Mouse (Mus musculus) ovary, postnatal 14 days (tissue): ENCODE measurements around the gene Vmn1r221.
"Not testable (repeated sequence)": the region's sequence is repeated elsewhere in the genome, so short reads cannot be mapped to it uniquely, and the experiment has no call there.

Experiments used
- DNase-seq: peaks from one replicate; pipeline ENCODE4 v3.0.0; 2022; ENCODE audit warnings: low spot score

Vmn1r221 gene

DNA sequence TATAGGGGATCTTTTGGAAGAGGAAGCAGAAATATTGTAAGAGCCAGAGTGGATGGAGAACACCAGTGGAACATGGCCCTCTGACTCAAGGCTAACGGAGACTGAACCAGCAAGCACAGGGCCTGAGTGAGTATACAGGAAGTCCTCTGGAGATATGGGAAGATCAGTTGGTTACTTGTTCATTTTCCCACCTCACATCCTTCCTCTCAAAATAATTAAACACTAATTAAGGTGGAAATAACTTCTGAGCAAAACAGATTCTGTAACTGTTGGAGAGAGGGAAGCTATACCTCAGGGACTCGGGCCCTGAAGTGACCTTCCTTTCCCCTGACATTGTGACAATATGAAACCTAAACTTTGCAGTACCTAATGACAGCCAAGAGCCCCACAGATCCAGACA is at the start of gene Vmn1r221:
Gene Vmn1r221, plus strand, starts transcription at position 301 of the 400 bp plus-strand sequence.
- DNase-seq: not testable (repeated sequence)

DNA sequence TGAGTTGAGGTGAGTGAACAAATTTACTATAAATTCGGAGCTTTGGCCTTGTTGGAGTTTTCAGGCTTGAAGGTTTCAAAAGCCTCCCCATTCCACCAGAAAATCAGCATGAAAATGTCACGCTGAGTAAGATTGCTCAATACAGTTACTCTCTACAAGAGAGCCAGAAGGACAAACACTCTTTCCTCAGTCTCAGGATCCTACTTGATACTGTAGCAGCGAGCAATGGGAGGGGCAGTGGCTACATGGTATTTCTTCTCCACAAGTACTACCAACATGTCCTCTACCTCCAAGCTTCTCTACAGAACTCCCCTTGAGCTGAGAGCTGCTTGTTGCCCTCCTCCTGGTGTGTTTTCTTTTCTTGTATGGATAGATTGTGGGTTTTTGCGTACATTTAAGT is 47.5 kb upstream of the Vmn1r221 start:
- not testable (repeated sequence) for DNase-seq

DNA sequence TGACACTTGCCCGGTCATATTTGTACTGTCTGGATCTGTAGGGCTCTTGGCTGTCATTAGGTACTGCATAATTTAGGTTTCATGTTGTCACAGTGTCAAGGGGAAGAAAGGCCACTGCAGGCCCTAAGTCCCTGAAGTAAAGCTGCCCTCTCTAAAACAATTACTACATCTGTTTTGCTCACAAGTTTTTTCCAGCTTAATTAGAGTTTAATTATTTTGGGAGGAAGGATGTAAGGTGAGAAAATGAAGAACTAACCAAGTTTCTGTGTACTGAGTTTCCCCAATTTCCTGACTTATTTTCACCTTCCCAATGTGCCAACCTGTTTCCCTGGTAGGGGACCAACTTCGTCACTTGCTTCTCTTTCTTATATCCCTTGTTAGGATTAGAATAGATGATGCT is 26.1 kb upstream of the Vmn1r221 start, which contains the start of gene Vmn1r220:
Gene Vmn1r220, minus strand, starts transcription at position 101 of the 400 bp plus-strand sequence.
- no peak for DNase-seq

DNA sequence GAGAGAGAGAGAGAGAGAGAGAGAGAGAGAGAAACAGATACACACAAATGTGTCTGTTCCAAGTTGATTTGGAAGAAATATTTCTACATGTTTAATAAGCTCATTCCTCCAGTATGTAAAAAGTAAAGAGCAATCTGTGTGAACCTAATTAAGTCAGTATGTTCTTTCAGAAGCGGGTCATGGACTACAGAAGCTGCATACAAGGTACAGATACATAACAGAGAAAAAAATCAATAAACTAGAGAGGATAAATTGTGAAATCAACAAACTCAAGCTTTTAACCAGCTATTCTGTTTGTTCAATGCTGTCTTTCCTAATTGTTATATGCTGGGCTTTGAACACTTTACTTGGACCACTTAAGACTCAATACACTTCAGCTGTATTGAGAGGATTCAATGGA is 10.0 kb upstream of the Vmn1r221 start:
- DNase-seq: not testable (repeated sequence)

DNA sequence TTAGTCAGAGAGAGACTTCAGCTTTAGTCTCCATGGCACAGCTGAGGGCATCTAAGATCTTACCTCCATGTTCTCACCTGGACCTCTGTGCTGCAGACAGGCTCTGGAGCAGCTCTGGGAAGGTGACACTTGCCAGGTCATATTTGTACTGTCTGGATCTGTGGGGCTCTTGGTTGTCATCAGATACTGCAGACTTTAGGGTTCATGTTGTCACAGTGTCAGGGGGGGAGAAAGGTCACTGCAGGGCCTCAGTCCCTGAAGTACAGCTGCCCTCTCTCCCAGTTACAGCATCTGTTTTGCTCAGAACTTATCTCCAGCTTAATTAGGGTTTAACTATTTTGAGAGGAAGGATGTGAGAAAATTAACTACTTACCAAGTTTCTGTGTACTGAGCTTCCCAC is 21.9 kb downstream of the Vmn1r221 start, which contains the start of gene Vmn1r222:
Gene Vmn1r222, minus strand, starts transcription at position 101 of the 400 bp plus-strand sequence.
- DNase-seq: not testable (repeated sequence)

DNA sequence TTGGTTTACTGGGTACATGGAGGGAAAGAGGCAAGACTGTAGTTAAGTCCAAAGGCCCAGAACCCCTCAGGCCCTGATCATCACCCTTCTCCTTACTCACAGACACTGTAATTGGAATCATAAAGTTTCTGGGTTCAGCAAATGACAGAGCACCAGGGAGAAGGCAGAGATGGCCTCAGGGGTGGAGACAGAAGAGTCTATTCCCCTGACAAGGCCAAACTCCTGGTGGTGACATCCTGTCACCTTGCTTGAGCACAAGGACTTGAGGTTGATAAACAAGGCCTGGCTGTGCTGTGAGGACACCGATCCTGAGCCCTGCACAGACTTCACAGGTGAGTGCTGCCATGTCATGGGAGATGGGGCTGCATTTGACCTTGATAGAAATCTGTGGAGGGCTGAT is 32.9 kb downstream of the Vmn1r221 start, which contains the start of gene Vmn1r223:
Gene Vmn1r223, plus strand, starts transcription at position 301 of the 400 bp plus-strand sequence.
- not testable (repeated sequence) for DNase-seq

DNA sequence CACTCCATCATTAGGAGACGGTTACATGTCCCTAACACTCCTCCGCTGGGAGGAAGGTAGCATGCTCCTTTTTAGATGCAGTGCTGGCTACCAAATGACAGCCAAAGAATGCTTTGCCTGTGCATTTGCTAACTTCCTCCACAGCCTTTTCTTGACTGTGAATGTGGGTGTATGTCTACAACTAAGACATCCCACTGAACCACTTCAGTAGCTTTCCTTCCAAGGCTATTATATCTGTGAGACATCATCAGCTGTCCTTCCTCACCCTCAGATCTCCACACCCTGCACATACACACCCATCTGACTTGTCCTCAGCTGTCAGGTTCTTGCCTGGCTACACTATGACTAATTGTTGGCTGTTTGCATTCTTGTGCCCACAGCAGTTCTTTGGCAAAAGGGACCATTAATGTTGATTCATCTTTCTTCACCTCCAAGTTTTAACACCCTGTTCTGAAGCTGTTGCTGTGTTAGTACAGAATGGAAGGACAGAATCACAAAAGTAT is 44.7 kb downstream of the Vmn1r221 start:
- no peak for DNase-seq

DNA sequence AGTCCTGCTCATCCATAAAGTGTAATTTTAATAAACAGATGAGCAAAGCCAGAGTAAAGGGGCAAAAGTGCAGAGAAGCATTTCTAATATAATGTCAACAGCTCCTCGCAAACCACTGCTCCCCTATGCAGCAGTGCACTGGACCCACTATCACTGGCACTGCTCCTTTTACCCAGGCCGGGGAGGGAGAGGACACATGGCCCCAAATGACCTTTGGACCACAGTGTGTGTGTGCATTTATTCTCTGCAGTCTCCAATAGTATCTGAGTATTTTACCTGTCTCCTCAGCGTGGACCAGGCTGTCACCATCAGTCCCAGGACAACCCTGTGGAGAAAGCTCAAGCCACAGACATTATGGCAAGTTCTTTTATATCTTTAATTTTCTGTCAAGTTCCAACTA is 54.7 kb downstream of the Vmn1r221 start:
- not testable (repeated sequence) for DNase-seq

DNA sequence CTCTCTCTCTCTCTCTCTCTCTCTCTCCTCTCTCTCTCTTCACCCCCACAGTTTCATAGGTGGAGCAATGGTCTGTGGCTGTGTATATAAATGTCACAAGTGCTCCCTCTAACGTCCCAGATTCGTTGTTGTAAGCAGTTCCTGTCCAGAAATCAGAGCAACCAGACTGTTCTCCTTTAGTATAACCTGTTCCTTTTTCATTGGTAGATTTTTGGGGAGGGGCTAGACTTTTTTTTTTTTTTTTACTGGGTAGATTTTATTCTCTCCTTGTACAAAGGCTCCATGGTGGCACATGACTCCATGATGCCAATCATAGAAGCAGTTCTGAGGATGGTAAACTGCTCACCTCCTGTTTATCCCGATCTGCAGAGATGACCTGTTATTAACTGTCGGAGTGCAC is 55.2 kb downstream of the Vmn1r221 start:
- not testable (repeated sequence) for DNase-seq

DNA sequence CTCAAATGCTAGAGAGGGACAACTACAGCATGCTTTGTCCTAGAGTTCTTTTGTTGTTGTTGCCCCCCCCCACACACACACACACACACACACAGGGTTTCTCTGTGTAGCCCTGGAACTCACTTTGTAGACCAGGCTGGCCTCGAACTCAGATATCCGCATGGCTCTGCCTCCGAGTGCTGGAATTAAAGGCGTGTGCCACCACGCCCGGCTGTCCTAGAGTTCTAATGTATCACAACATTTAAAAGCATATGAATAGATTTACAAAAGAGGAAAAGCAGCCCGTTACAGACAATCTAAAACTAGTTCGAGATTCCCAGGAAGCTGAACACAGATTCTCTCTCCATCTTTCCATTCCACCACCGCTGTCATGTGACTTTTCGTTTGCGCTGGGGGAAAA is 55.8 kb downstream of the Vmn1r221 start:
- no peak for DNase-seq

DNA sequence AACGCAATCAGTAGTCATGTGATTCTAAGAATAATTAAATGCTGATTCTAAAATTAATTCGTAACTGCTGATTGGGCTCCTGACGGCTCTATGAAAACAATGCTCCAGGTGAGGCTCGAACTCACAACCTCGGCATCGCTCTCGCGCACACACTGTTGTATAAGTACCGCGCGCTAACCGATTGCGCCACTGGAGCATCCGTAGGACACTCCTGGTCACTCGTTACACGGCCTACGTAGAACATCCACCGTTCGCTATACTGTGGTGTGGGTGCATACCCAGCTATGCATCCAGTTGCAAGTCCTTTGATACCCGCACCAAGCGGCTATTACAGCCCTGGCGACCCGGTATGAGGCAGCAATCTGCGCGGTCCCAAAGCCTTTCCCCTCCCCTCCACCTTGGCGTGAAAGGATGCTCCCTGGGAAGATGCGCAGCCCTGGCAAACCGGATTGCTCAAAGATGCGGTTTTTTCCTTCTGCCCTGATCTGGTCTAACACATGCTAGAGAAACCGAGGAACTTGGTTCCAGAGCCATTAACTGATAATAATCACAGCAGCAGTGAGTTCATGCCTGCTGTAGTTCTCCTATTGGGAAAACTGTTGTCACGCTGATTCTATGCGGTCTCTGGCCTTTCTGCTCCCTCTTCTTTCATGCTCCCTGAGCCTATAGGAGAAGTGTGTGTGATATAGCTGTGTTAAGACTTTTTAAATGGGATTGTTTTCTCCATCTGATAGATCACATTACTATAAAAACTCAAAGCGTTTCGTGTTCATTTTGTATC is 56.6 kb downstream of the Vmn1r221 start:
- DNase-seq: no peak
